Mouse (Mus musculus) megakaryocyte, embryonic 14.5 days (primary cell): ENCODE measurements at regions not wholly inside any gene's neighbourhood (a gene's known extent, or its start where the extent isn't known, plus 50 kb on each side); places are given as distances from the start of the nearest gene placed in this dataset.

Experiments used
- FLI1 ChIP-seq: IDR thresholded peaks from 2 replicates; pipeline ENCODE4 v1.6.1; 2012; ENCODE audit warnings: low read length, inconsistent platforms, mixed read lengths
- GATA1 ChIP-seq: IDR thresholded peaks from 3 replicates; pipeline ENCODE4 v1.6.1; 2012; ENCODE audit warnings: mixed read lengths, low read length, inconsistent platforms, borderline replicate concordance

DNA sequence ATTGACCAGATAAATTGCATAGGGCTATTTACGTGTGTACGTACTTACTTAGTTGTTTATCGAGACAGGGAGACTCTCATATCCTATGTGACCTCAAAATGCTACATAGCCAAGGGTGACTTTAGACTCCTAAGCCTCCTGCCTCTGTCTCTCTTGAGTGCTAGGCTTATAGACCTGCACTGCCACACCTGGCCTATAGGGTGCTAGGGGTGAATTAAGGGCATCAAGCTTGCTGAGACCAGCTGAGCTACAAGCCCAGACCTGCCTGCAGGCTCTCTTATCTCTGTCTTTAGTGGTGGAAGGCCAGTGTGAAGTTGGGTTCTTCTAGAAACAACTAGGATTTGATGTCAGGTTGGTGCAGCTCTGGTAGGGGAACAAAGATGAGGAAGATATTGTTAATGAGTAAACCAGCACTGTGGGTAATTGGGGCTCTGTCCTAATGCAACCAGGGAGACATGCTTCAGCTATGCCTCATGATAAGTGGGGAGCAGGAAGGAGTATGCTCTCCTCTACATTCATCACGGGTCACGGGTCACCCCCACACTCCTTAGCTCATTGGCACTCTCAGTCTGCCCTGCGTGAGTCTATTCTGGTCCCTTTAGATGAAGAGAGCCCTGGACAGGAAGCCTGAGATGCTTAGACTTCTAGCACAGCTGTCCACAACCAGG lies 387.8 kb downstream of the Med13l start:
- TF ChIP-seq GATA1: no peak
- TF ChIP-seq FLI1: no peak
